Mouse (Mus musculus) urinary bladder, postnatal 36 days (tissue): ENCODE measurements around the gene Dgcr6.

ENCODE experiments used
- DNase-seq, 2 experiments: peaks; one replicate each; pipeline ENCODE4 v3.0.0; 2022; ENCODE audit warnings: low spot score in 2 of 2, mixed read lengths in 1 of 2

Gene Dgcr6

GRCm38 (mm10) chr16:18118285-18118684 lies 65.6 kb downstream of the Dgcr6 start:
- no peak for DNase-seq

DNA sequence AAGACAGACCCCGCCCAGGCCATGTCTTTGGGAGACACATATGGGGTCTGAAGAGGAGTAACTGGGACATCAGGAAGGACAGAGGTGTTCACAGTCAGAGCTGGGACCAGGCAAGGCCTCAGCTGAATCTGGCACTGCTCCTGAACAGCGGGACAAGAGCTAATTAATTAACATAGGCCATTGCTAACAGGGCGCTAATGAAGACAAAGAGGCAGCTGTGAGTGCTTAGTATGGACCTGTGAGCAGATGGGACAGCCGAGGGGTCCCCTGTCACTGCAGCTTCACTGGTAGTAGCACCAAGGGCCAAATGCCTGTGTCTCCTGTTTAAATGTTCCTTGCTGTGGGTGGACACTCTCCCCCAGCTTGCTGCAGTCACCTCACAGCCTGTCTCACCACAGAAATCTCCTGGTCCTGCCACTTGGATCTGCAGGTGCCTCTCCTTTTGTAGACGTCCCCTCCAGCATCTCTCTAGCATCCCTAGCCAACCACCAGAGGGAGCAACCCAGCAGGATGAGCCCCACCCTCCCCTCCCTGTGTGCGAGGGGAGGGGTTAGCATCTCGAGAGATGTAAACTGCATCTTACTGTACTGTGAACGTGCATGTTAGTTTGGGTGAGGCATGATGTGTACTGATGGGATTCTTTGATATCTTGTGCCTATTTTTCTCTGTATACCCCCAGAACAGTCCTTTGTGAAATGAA lies 66.5 kb downstream of the Dgcr6 start:
- no peak for DNase-seq
